Mouse (Mus musculus): ENCODE measurements around the gene Col23a1.

Col23a1 gene

GRCm38 (mm10) chr11:51431287-51431686, 141.6 kb downstream of the Col23a1 start:
- DNase-seq (ENCODE audit: low read depth, low spot score): no peak

GRCm38 (mm10) chr11:51431968-51432367, 142.2 kb downstream of the Col23a1 start:
- DNase-seq (ENCODE audit: low read depth, low spot score): no peak

GRCm38 (mm10) chr11:51442006-51442405, 152.3 kb downstream of the Col23a1 start:
- DNase-seq (ENCODE audit: low read depth, low spot score): no peak

- no peak for DNase-seq (ENCODE audit: low read depth, low spot score)
Measured at GRCm38 (mm10) chr11:51442599-51442998, 152.9 kb downstream of the Col23a1 start.

GRCm38 (mm10) chr11:51443818-51444217, 154.1 kb downstream of the Col23a1 start:
- DNase-seq (ENCODE audit: low read depth, low spot score): no peak

- DNase-seq (ENCODE audit: low read depth, low spot score): no peak
Measured at GRCm38 (mm10) chr11:51444649-51445048, 154.9 kb downstream of the Col23a1 start.

- peak; percentile 60 for DNase-seq (ENCODE audit: low read depth, low spot score)
Measured at GRCm38 (mm10) chr11:51446711-51447425, 157.1 kb downstream of the Col23a1 start.

GRCm38 (mm10) chr11:51448256-51448655, 158.5 kb downstream of the Col23a1 start:
- no peak for DNase-seq (ENCODE audit: low read depth, low spot score)

- no peak for DNase-seq (ENCODE audit: low read depth, low spot score)
Measured at GRCm38 (mm10) chr11:51448680-51449079, 159.0 kb downstream of the Col23a1 start.

GRCm38 (mm10) chr11:51449881-51450280, 160.2 kb downstream of the Col23a1 start:
- DNase-seq (ENCODE audit: low read depth, low spot score): no peak

GRCm38 (mm10) chr11:51451281-51451680, 161.6 kb downstream of the Col23a1 start:
- DNase-seq (ENCODE audit: low read depth, low spot score): no peak

GRCm38 (mm10) chr11:51451925-51452324, 162.2 kb downstream of the Col23a1 start:
- DNase-seq (ENCODE audit: low read depth, low spot score): no peak

GRCm38 (mm10) chr11:51453742-51454141, 164.0 kb downstream of the Col23a1 start:
- no peak for DNase-seq (ENCODE audit: low read depth, low spot score)

GRCm38 (mm10) chr11:51455501-51455900, 165.8 kb downstream of the Col23a1 start:
- peak; percentile 41 for DNase-seq (ENCODE audit: low read depth, low spot score)

- DNase-seq (ENCODE audit: low read depth, low spot score): no peak
Measured at GRCm38 (mm10) chr11:51457624-51458023, 167.9 kb downstream of the Col23a1 start.

- DNase-seq (ENCODE audit: low read depth, low spot score): no peak
Measured at GRCm38 (mm10) chr11:51458649-51459048, 168.9 kb downstream of the Col23a1 start.

GRCm38 (mm10) chr11:51459569-51460043, 169.9 kb downstream of the Col23a1 start:
- DNase-seq (ENCODE audit: low read depth, low spot score): no peak

- DNase-seq (ENCODE audit: low read depth, low spot score): no peak
Measured at GRCm38 (mm10) chr11:51468737-51469136, 179.0 kb downstream of the Col23a1 start.

- no peak for DNase-seq (ENCODE audit: low read depth, low spot score)
Measured at GRCm38 (mm10) chr11:51469341-51469831, 179.7 kb downstream of the Col23a1 start.

GRCm38 (mm10) chr11:51470383-51471144, 180.8 kb downstream of the Col23a1 start:
- peak; percentile 29 for DNase-seq (ENCODE audit: low read depth, low spot score)

GRCm38 (mm10) chr11:51473686-51474085, 184.0 kb downstream of the Col23a1 start:
- no peak for DNase-seq (ENCODE audit: low read depth, low spot score)

GRCm38 (mm10) chr11:51476543-51476942, 186.8 kb downstream of the Col23a1 start:
- no peak for DNase-seq (ENCODE audit: low read depth, low spot score)

- DNase-seq (ENCODE audit: low read depth, low spot score): no peak
Measured at GRCm38 (mm10) chr11:51477571-51477970, 187.9 kb downstream of the Col23a1 start.

All from ZHBTc4 (cell line).